Mouse (Mus musculus) intestine, embryonic 16.5 days (tissue): ENCODE data around the gene Mpc1. TPM values are rescaled to one million over a fixed set of nuclear protein-coding genes. Genes with fewer than 3 reads are reported as not detected.

Experiments used
- ATAC-seq: fragments of 200-750 bp; cut with Nextera tagmentation; 2 replicates; pipeline ENCODE4 v1.8.0; 2017; ENCODE audit warnings: moderate TSS enrichment, moderate library complexity
- H3K27ac ChIP-seq: fragments of 300-500 bp; sonication (generic); 2 replicates; pipeline ENCODE4 v1.5.1; 2014; ENCODE audit warnings: mild to moderate bottlenecking, low read length
- H3K27me3 ChIP-seq: fragments of 300-500 bp; sonication (generic); replicated peaks from 2 replicates; pipeline ENCODE4 v1.6.1; 2014; ENCODE audit warnings: low read length, control low read depth, mixed read lengths; ENCODE audit not compliant: control insufficient read depth, insufficient read depth
- H3K36me3 ChIP-seq: fragments of 300-500 bp; sonication (generic); 2 replicates; pipeline ENCODE4 v1.6.1; 2014; ENCODE audit warnings: low read length, control low read depth; ENCODE audit not compliant: control insufficient read depth, insufficient read depth
- H3K4me1 ChIP-seq: fragments of 300-500 bp; sonication (generic); 2 replicates; pipeline ENCODE4 v1.6.1; 2014; ENCODE audit warnings: low read length, control low read depth, mixed read lengths; ENCODE audit not compliant: control insufficient read depth, insufficient read depth
- H3K4me2 ChIP-seq: fragments of 300-500 bp; sonication (generic); 2 replicates; pipeline ENCODE4 v1.6.1; 2014; ENCODE audit warnings: low read depth, low read length, control low read depth
- H3K4me3 ChIP-seq: fragments of 300-500 bp; sonication (generic); 2 replicates; pipeline ENCODE4 v1.5.1; 2014; ENCODE audit warnings: mild to moderate bottlenecking, low read length
- H3K9ac ChIP-seq: fragments of 300-500 bp; sonication (generic); 2 replicates; pipeline ENCODE4 v1.6.1; 2014; ENCODE audit warnings: low read depth, low read length
- H3K9me3 ChIP-seq: fragments of 300-500 bp; sonication (generic); 2 replicates; pipeline ENCODE4 v1.6.1; 2016; ENCODE audit warnings: low read length, control low read depth; ENCODE audit not compliant: control insufficient read depth
- WGBS: fragments of 180-500 bp; shearing (Covaris S2); extraction: QIAGEN DNeasy Blood & Tissue Kit; methylation state at CpG from one replicate; pipeline ENCODE4 v1.1.7; 2014; 5-methylcytosine and 5-hydroxymethylcytosine counted together
- polyA plus RNA-seq: library from polyadenylated mRNA; unstranded; fragments of >200 nt; fragmentation: Nextera tagmentation; extraction: Ambion mirVana; gene quantifications from 2 replicates; pipeline ENCODE4 v1.2.1, GENCODE M21; 2015

Mpc1 gene
- polyA plus RNA-seq, 1 experiment from 2014 or later, result 223 TPM

GRCm38 (mm10) chr17:8276071-8276470 lies 6.6 kb upstream of the Mpc1 start:
- H3K36me3 ChIP-seq, result no peaks in the 10 kb centered on the region
- 67% methylated on average over 4 of the region's 4 CpGs for WGBS
- no peaks in the 10 kb centered on the region for H3K4me1 ChIP-seq
- no peak overlapping the region for H3K9ac ChIP-seq
- H3K27me3 ChIP-seq, result no peaks in the 10 kb centered on the region
- H3K4me2 ChIP-seq, result no peak overlapping the region
- ATAC-seq, result no peak
- H3K27ac ChIP-seq, result no peak overlapping the region
- no peaks in the 10 kb centered on the region for H3K9me3 ChIP-seq
- no peak overlapping the region for H3K4me3 ChIP-seq

- no peak overlapping the region for H3K4me3 ChIP-seq
- no peaks in the 10 kb centered on the region for H3K9me3 ChIP-seq
- H3K27ac ChIP-seq, result no peak overlapping the region
- H3K27me3 ChIP-seq, result no peaks in the 10 kb centered on the region
- 74% methylated on average over 7 of the region's 7 CpGs for WGBS
- no peak for ATAC-seq
- H3K4me2 ChIP-seq, result no peak overlapping the region
- H3K4me1 ChIP-seq, result no peaks in the 10 kb centered on the region
- H3K36me3 ChIP-seq, result no peaks in the 10 kb centered on the region
- no peak overlapping the region for H3K9ac ChIP-seq
Observed at GRCm38 (mm10) chr17:8276680-8277079, 6.0 kb upstream of the Mpc1 start.

GRCm38 (mm10) chr17:8277266-8277665 lies 5.4 kb upstream of the Mpc1 start:
- H3K9me3 ChIP-seq, result no peaks in the 10 kb centered on the region
- H3K4me2 ChIP-seq, result no peak overlapping the region
- WGBS, result 84% methylated on average over 3 of the region's 3 CpGs
- no peak overlapping the region for H3K4me3 ChIP-seq
- no peak for ATAC-seq
- no peaks in the 10 kb centered on the region for H3K27me3 ChIP-seq
- no peak overlapping the region for H3K9ac ChIP-seq
- H3K36me3 ChIP-seq, result no peaks in the 10 kb centered on the region
- H3K27ac ChIP-seq, result no peak overlapping the region
- no peaks in the 10 kb centered on the region for H3K4me1 ChIP-seq

DNA sequence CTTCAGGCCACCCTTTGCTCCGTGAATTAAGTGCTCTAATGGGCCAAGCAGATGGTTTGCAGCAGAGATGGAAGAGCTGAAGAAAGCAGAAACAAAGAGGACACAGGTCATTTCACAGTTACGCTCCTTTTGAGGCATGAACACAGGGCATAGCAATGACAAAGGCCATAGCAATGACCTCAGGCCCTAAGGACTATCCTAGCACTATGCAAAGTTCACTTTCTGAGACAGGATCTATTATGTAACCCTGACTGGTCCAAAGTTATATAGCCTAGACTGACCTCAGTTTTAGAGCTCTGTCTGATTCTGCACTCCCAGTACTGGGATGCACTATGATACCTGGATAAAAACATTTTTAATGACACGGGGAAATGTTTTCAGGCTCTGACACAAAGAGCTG lies 4.3 kb upstream of the Mpc1 start:
- Histone ChIP-seq H3K36me3 (no peaks in the 10 kb centered on the region), H3K27ac (no peak overlapping the region), H3K4me1 (0 out of 2 replicates have a peak, but pooled peaks cover 4% of the 10 kb centered on the region), H3K27me3 (no peaks in the 10 kb centered on the region), H3K9me3 (no peaks in the 10 kb centered on the region), H3K4me3 (no peak overlapping the region), H3K4me2 (no peak overlapping the region), H3K9ac (no peak overlapping the region)
- no peak for ATAC-seq
- 70% methylated on average over 3 of the region's 3 CpGs for WGBS

GRCm38 (mm10) chr17:8283526-8284253 lies 986 bp downstream of the Mpc1 start:
- ATAC-seq, result peak; percentile 97
- WGBS, result under 1% methylated on average over 72 of the region's 77 CpGs
- peaks cover 8% of the 10 kb centered on the region for H3K4me1 ChIP-seq
- H3K36me3 ChIP-seq, result no peaks in the 10 kb centered on the region
- peak overlapping the region; percentile 88 for H3K9ac ChIP-seq
- peak overlapping the region; percentile 97 for H3K27ac ChIP-seq
- no peaks in the 10 kb centered on the region for H3K9me3 ChIP-seq
- no peaks in the 10 kb centered on the region for H3K27me3 ChIP-seq
- peak overlapping the region; percentile 86 for H3K4me2 ChIP-seq
- peak overlapping the region; percentile 88 for H3K4me3 ChIP-seq

GRCm38 (mm10) chr17:8284254-8284661 lies 1.6 kb downstream of the Mpc1 start:
- no peak; the same call in 1 of the 2 replicates for ATAC-seq
- Histone ChIP-seq H3K27me3 (no peaks in the 10 kb centered on the region), H3K36me3 (no peaks in the 10 kb centered on the region), H3K9ac (peak overlapping the region; percentile 87), H3K4me2 (peak overlapping the region; percentile 72), H3K4me3 (peak overlapping the region; percentile 88), H3K4me1 (peaks cover 8% of the 10 kb centered on the region), H3K27ac (peak overlapping the region; percentile 83), H3K9me3 (no peaks in the 10 kb centered on the region)
- under 1% methylated on average over 32 of the region's 32 CpGs for WGBS

DNA sequence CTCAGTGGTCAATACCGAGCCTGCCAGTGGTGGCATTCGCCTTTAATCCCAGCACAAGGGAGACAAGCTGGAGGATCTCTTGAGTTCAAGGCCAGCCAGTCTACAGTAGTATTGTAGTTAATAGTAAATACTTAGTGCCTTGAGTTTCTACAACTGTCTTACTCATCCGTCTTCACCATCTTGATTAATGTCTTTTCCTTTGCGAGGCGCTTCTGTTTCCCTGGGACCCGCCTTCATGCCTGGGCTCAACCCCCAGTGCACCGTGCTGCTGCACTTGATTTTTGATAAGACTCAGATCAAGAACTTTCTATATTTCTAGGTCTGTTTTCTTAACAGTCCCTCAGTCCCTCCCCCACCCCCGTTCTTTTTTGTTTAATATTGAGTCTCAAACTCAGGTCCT lies 2.4 kb downstream of the Mpc1 start:
- peaks cover 8% of the 10 kb centered on the region for H3K4me1 ChIP-seq
- no peaks in the 10 kb centered on the region for H3K27me3 ChIP-seq
- H3K36me3 ChIP-seq, result no peaks in the 10 kb centered on the region; the same call in 1 of the 2 replicates
- H3K9me3 ChIP-seq, result no peaks in the 10 kb centered on the region
- peak overlapping the region; percentile 72 for H3K4me2 ChIP-seq
- no peak overlapping the region for H3K27ac ChIP-seq
- no peak for ATAC-seq
- WGBS, result 34% methylated on average over 8 of the region's 8 CpGs
- H3K4me3 ChIP-seq, result peak overlapping the region; percentile 88
- H3K9ac ChIP-seq, result peak overlapping the region; percentile 87

DNA sequence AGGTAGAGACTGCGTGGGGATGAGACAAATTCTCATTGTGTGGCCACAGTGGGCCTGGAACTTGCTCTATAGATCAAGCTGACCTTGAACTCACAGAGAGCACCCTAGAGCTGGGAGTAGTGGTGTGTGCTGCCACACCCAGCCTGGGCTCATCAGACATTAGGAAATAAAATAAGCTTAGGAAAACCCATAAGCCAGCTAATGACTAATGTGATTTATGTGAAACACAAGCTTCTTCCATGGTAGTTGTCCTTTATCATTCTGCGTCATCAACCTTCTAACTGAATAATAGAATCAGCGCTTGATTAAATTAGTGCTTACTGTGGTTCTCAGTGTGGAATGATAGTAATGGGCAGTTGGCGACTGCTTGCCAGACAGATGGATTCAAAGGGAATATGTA lies 4.3 kb downstream of the Mpc1 start:
- Histone ChIP-seq H3K4me1 (peaks cover 8% of the 10 kb centered on the region), H3K9ac (no peak overlapping the region), H3K27me3 (no peaks in the 10 kb centered on the region), H3K4me3 (no peak overlapping the region), H3K4me2 (no peak overlapping the region), H3K27ac (no peak overlapping the region), H3K36me3 (no peaks in the 10 kb centered on the region; the same call in 1 of the 2 replicates), H3K9me3 (no peaks in the 10 kb centered on the region)
- no peak for ATAC-seq
- 88% methylated on average over 4 of the region's 4 CpGs for WGBS

DNA sequence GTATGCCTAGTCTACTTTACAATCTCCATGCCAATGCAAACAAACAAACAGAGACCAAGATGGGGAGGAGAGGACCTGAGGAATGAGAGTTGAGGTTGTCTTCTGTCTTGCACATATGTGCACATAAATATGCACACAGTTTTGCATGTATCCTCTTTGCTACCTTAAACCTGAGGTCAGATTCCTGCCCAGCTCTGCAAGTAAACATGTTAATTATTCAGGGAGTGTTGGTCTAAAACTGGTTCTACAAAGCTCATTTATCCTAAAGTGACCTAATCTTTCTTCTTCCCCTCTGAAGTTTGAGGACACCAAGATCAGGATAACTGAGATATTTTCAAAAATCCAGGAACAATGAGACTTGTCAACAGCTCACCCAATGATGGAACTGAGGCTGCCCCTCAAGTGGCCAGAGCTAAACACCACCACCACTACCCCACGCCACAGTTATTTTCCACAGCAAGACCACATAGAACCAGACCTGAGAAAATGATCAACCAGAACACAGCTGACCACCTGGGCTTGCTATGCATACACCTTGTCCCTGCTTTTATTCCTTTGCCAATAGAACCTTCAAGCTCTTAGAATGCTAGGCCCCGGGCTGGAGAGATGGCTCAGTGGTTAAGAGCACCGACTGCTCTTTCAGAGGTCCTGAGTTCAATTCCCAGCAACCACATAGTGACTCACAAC lies 7.4 kb downstream of the Mpc1 start:
- no peaks in the 10 kb centered on the region for H3K27me3 ChIP-seq
- H3K9me3 ChIP-seq, result no peaks in the 10 kb centered on the region
- no peak overlapping the region for H3K9ac ChIP-seq
- H3K4me1 ChIP-seq, result peaks cover under 1% of the 10 kb centered on the region
- no peak overlapping the region for H3K27ac ChIP-seq
- ATAC-seq, result no peak
- H3K36me3 ChIP-seq, result no peaks in the 10 kb centered on the region; the same call in 1 of the 2 replicates
- WGBS, result 93% methylated on average over 3 of the region's 3 CpGs
- H3K4me3 ChIP-seq, result no peak overlapping the region
- H3K4me2 ChIP-seq, result no peak overlapping the region
